Mouse (Mus musculus): Measurements from ENCODE around the gene Arl9.

- TF ChIP-seq POLR2A (IDR thresholded peaks at IDR 0.05; ENCODE audit: control insufficient read depth, extremely low read depth, insufficient read depth, low read length, poor library complexity) (no peak), CTCF (IDR thresholded peaks at IDR 0.05; ENCODE audit: borderline replicate concordance, control insufficient read depth, extremely low read depth, insufficient read depth, low read length, poor library complexity) (no peak)
Measured at GRCm38 (mm10) chr5:76984015-76984414, 19.8 kb upstream of the Arl9 start.

Data from thymus, adult 2 months (tissue).